Mouse (Mus musculus): ENCODE results near the gene Ptprg. TPM values are rescaled to one million over a fixed set of nuclear protein-coding genes. Genes with fewer than 3 reads are reported as not detected.

Gene Ptprg
- total RNA-seq, 2 experiments from 2014 or later = not detected

- no peak for ATAC-seq (replicated peaks; ENCODE audit: poor library complexity)
These were observed 64.0 kb downstream of the Ptprg start for GRCm38 (mm10) chr14:11617362-11617761.

- no peak for ATAC-seq (replicated peaks; ENCODE audit: poor library complexity)
These were observed 64.9 kb downstream of the Ptprg start for GRCm38 (mm10) chr14:11618140-11618705.

GRCm38 (mm10) chr14:11619606-11620005, 66.3 kb downstream of the Ptprg start:
- no peak for ATAC-seq (replicated peaks; ENCODE audit: poor library complexity)

GRCm38 (mm10) chr14:11620314-11620713, 67.0 kb downstream of the Ptprg start:
- no peak for ATAC-seq (replicated peaks; ENCODE audit: poor library complexity)

- ATAC-seq (replicated peaks; ENCODE audit: poor library complexity) = no peak
These were observed 67.7 kb downstream of the Ptprg start for GRCm38 (mm10) chr14:11620962-11621568.

- ATAC-seq (replicated peaks; ENCODE audit: poor library complexity) = no peak
These were observed 70.2 kb downstream of the Ptprg start for GRCm38 (mm10) chr14:11623576-11623975.

GRCm38 (mm10) chr14:11630736-11631135, 77.4 kb downstream of the Ptprg start:
- no peak for ATAC-seq (replicated peaks; ENCODE audit: poor library complexity)

GRCm38 (mm10) chr14:11631505-11631904, 78.2 kb downstream of the Ptprg start:
- no peak for ATAC-seq (replicated peaks; ENCODE audit: poor library complexity)

- no peak for ATAC-seq (replicated peaks; ENCODE audit: poor library complexity)
These were observed 84.3 kb downstream of the Ptprg start for GRCm38 (mm10) chr14:11637673-11638072.

- ATAC-seq (replicated peaks; ENCODE audit: poor library complexity) = no peak
These were observed 86.0 kb downstream of the Ptprg start for GRCm38 (mm10) chr14:11639366-11639765.

- no peak for ATAC-seq (replicated peaks; ENCODE audit: poor library complexity)
These were observed 87.0 kb downstream of the Ptprg start for GRCm38 (mm10) chr14:11640372-11640771.

- no peak for ATAC-seq (replicated peaks; ENCODE audit: poor library complexity)
These were observed 87.7 kb downstream of the Ptprg start for GRCm38 (mm10) chr14:11640996-11641395.

- ATAC-seq (replicated peaks; ENCODE audit: poor library complexity) = no peak
These were observed 89.6 kb downstream of the Ptprg start for GRCm38 (mm10) chr14:11642977-11643376.

GRCm38 (mm10) chr14:11657374-11657773, 104.0 kb downstream of the Ptprg start:
- no peak for ATAC-seq (replicated peaks; ENCODE audit: poor library complexity)

- no peak for ATAC-seq (replicated peaks; ENCODE audit: poor library complexity)
These were observed 110.4 kb downstream of the Ptprg start for GRCm38 (mm10) chr14:11663661-11664215.

GRCm38 (mm10) chr14:11664302-11664701, 111.0 kb downstream of the Ptprg start:
- no peak for ATAC-seq (replicated peaks; ENCODE audit: poor library complexity)

- ATAC-seq (replicated peaks; ENCODE audit: poor library complexity) = no peak
These were observed 111.7 kb downstream of the Ptprg start for GRCm38 (mm10) chr14:11665046-11665445.

GRCm38 (mm10) chr14:11667762-11668161, 114.4 kb downstream of the Ptprg start:
- ATAC-seq (replicated peaks; ENCODE audit: poor library complexity) = no peak

- no peak for ATAC-seq (replicated peaks; ENCODE audit: poor library complexity)
These were observed 117.5 kb downstream of the Ptprg start for GRCm38 (mm10) chr14:11670847-11671246.

GRCm38 (mm10) chr14:11672981-11673547, 119.7 kb downstream of the Ptprg start:
- no peak for ATAC-seq (replicated peaks; ENCODE audit: poor library complexity)

- no peak for ATAC-seq (replicated peaks; ENCODE audit: poor library complexity)
These were observed 124.9 kb downstream of the Ptprg start for GRCm38 (mm10) chr14:11678201-11678600.

GRCm38 (mm10) chr14:11679741-11680140, 126.4 kb downstream of the Ptprg start:
- ATAC-seq (replicated peaks; ENCODE audit: poor library complexity) = no peak
